Mouse (Mus musculus): ENCODE results near the gene Adk. TPM values are rescaled to one million over a fixed set of nuclear protein-coding genes. Genes with fewer than 3 reads are reported as not detected.

Adk gene
- polyA plus RNA-seq, 1 experiment from 2014 or later: 68.6 TPM

GRCm38 (mm10) chr14:21192749-21193148 is 140.4 kb downstream of the Adk start:
- Histone ChIP-seq H3K36me3 (no peaks in the 10 kb centered on the region), H3K4me2 (replicated peaks) (no peak overlapping the region), H3K4me1 (peaks cover 5% of the 10 kb centered on the region), H3K4me3 (no peak overlapping the region), H3K27ac (replicated peaks) (no peak overlapping the region), H3K9me3 (no peaks in the 10 kb centered on the region), H3K9ac (replicated peaks) (no peak overlapping the region), H3K27me3 (no peaks in the 10 kb centered on the region)
- no peak for ATAC-seq (replicated peaks)
- WGBS: 91% methylated on average over 3 of the region's 3 CpGs

GRCm38 (mm10) chr14:21194336-21194735 is 142.0 kb downstream of the Adk start:
- H3K4me1 ChIP-seq: peaks cover 5% of the 10 kb centered on the region
- H3K9me3 ChIP-seq: no peaks in the 10 kb centered on the region
- H3K27ac ChIP-seq (replicated peaks): no peak overlapping the region; the same call in 1 of the 2 replicates
- no peaks in the 10 kb centered on the region for H3K27me3 ChIP-seq
- H3K4me2 ChIP-seq (replicated peaks): no peak overlapping the region
- H3K9ac ChIP-seq (replicated peaks): no peak overlapping the region
- no peak for ATAC-seq (replicated peaks)
- H3K4me3 ChIP-seq: no peak overlapping the region
- WGBS: 49% methylated on average over 6 of the region's 6 CpGs
- H3K36me3 ChIP-seq: no peaks in the 10 kb centered on the region

GRCm38 (mm10) chr14:21200850-21201249 is 148.5 kb downstream of the Adk start:
- no peaks in the 10 kb centered on the region for H3K36me3 ChIP-seq
- WGBS: 91% methylated on average over 3 of the region's 3 CpGs
- H3K4me1 ChIP-seq: no peaks in the 10 kb centered on the region
- H3K27ac ChIP-seq (replicated peaks): no peak overlapping the region
- H3K4me3 ChIP-seq: no peak overlapping the region
- no peak overlapping the region for H3K4me2 ChIP-seq (replicated peaks)
- H3K27me3 ChIP-seq: no peaks in the 10 kb centered on the region
- H3K9ac ChIP-seq (replicated peaks): no peak overlapping the region
- H3K9me3 ChIP-seq: no peaks in the 10 kb centered on the region
- no peak for ATAC-seq (replicated peaks)

- H3K4me3 ChIP-seq: no peak overlapping the region
- H3K9me3 ChIP-seq: no peaks in the 10 kb centered on the region
- H3K9ac ChIP-seq (replicated peaks): no peak overlapping the region
- WGBS: 80% methylated on average over 4 of the region's 4 CpGs
- H3K36me3 ChIP-seq: no peaks in the 10 kb centered on the region
- no peak overlapping the region for H3K27ac ChIP-seq (replicated peaks)
- no peaks in the 10 kb centered on the region for H3K4me1 ChIP-seq
- ATAC-seq (replicated peaks): no peak
- H3K4me2 ChIP-seq (replicated peaks): no peak overlapping the region
- H3K27me3 ChIP-seq: no peaks in the 10 kb centered on the region
These were observed 154.1 kb downstream of the Adk start for GRCm38 (mm10) chr14:21206472-21206871.

- H3K4me2 ChIP-seq (replicated peaks): no peak overlapping the region
- no peak overlapping the region for H3K4me3 ChIP-seq
- no peak for ATAC-seq (replicated peaks)
- peak overlapping the region; percentile 76 for H3K27ac ChIP-seq (replicated peaks)
- H3K4me1 ChIP-seq: peaks cover 15% of the 10 kb centered on the region
- H3K36me3 ChIP-seq: no peaks in the 10 kb centered on the region
- WGBS: 75% methylated on average over 5 of the region's 5 CpGs
- H3K27me3 ChIP-seq: no peaks in the 10 kb centered on the region
- no peaks in the 10 kb centered on the region for H3K9me3 ChIP-seq
- H3K9ac ChIP-seq (replicated peaks): no peak overlapping the region
These were observed 169.3 kb downstream of the Adk start for GRCm38 (mm10) chr14:21221574-21222138.

- no peaks in the 10 kb centered on the region for H3K9me3 ChIP-seq
- no peak overlapping the region for H3K4me3 ChIP-seq
- ATAC-seq (replicated peaks): 0 out of 2 replicates have a peak, but pooled peaks have one; percentile 58
- H3K36me3 ChIP-seq: no peaks in the 10 kb centered on the region
- no peak overlapping the region for H3K4me2 ChIP-seq (replicated peaks)
- 33% methylated on average over 3 of the region's 3 CpGs for WGBS
- peaks cover 15% of the 10 kb centered on the region for H3K4me1 ChIP-seq
- H3K27ac ChIP-seq (replicated peaks): peak overlapping the region; percentile 76
- no peak overlapping the region for H3K9ac ChIP-seq (replicated peaks)
- H3K27me3 ChIP-seq: no peaks in the 10 kb centered on the region
These were observed 169.8 kb downstream of the Adk start for GRCm38 (mm10) chr14:21222206-21222605.

- Histone ChIP-seq H3K9ac (replicated peaks) (no peak overlapping the region), H3K9me3 (no peaks in the 10 kb centered on the region), H3K4me1 (peaks cover 15% of the 10 kb centered on the region), H3K27me3 (no peaks in the 10 kb centered on the region), H3K36me3 (no peaks in the 10 kb centered on the region), H3K27ac (replicated peaks) (peak overlapping the region; percentile 76; the same call in 1 of the 2 replicates), H3K4me3 (no peak overlapping the region), H3K4me2 (replicated peaks) (no peak overlapping the region)
- 87% methylated on average over 6 of the region's 6 CpGs for WGBS
- ATAC-seq (replicated peaks): no peak
These were observed 171.1 kb downstream of the Adk start for GRCm38 (mm10) chr14:21223456-21223855.

GRCm38 (mm10) chr14:21223971-21224635 is 171.7 kb downstream of the Adk start:
- Histone ChIP-seq H3K4me3 (no peak overlapping the region), H3K4me1 (peaks cover 15% of the 10 kb centered on the region), H3K4me2 (replicated peaks) (no peak overlapping the region), H3K9me3 (no peaks in the 10 kb centered on the region), H3K9ac (replicated peaks) (no peak overlapping the region), H3K27me3 (no peaks in the 10 kb centered on the region), H3K27ac (replicated peaks) (no peak overlapping the region), H3K36me3 (no peaks in the 10 kb centered on the region)
- 86% methylated on average over 3 of the region's 3 CpGs for WGBS
- no peak for ATAC-seq (replicated peaks)

GRCm38 (mm10) chr14:21237051-21237450 is 184.7 kb downstream of the Adk start:
- 92% methylated on average over 2 of the region's 2 CpGs for WGBS
- Histone ChIP-seq H3K4me3 (no peak overlapping the region), H3K27ac (replicated peaks) (no peak overlapping the region), H3K27me3 (no peaks in the 10 kb centered on the region), H3K4me1 (no peaks in the 10 kb centered on the region), H3K9ac (replicated peaks) (no peak overlapping the region), H3K4me2 (replicated peaks) (no peak overlapping the region), H3K36me3 (no peaks in the 10 kb centered on the region), H3K9me3 (no peaks in the 10 kb centered on the region)
- no peak for ATAC-seq (replicated peaks)

- Histone ChIP-seq H3K4me3 (no peak overlapping the region), H3K9me3 (no peaks in the 10 kb centered on the region), H3K9ac (replicated peaks) (no peak overlapping the region), H3K27ac (replicated peaks) (no peak overlapping the region), H3K4me2 (replicated peaks) (no peak overlapping the region), H3K36me3 (no peaks in the 10 kb centered on the region), H3K4me1 (no peaks in the 10 kb centered on the region), H3K27me3 (no peaks in the 10 kb centered on the region)
- 78% methylated on average over 5 of the region's 5 CpGs for WGBS
- no peak for ATAC-seq (replicated peaks)
These were observed 188.7 kb downstream of the Adk start for GRCm38 (mm10) chr14:21241105-21241504.

- Histone ChIP-seq H3K27me3 (no peaks in the 10 kb centered on the region), H3K4me3 (no peak overlapping the region), H3K9ac (replicated peaks) (0 out of 2 replicates have a peak overlapping the region, but pooled peaks have one; percentile 10), H3K27ac (replicated peaks) (peak overlapping the region; percentile 94), H3K4me1 (peaks cover 38% of the 10 kb centered on the region), H3K36me3 (no peaks in the 10 kb centered on the region), H3K4me2 (replicated peaks) (peak overlapping the region; percentile 6; the same call in 1 of the 2 replicates), H3K9me3 (no peaks in the 10 kb centered on the region)
- WGBS: 19% methylated on average over 5 of the region's 5 CpGs
- no peak for ATAC-seq (replicated peaks)
These were observed 199.0 kb downstream of the Adk start for GRCm38 (mm10) chr14:21251386-21251785.

- H3K4me2 ChIP-seq (replicated peaks): peak overlapping the region; percentile 28
- 3% methylated on average over 7 of the region's 7 CpGs for WGBS
- H3K4me1 ChIP-seq: peaks cover 38% of the 10 kb centered on the region
- ATAC-seq (replicated peaks): peak; percentile 93
- H3K27me3 ChIP-seq: no peaks in the 10 kb centered on the region
- H3K36me3 ChIP-seq: no peaks in the 10 kb centered on the region
- H3K4me3 ChIP-seq: no peak overlapping the region
- H3K9ac ChIP-seq (replicated peaks): no peak overlapping the region
- no peaks in the 10 kb centered on the region for H3K9me3 ChIP-seq
- peak overlapping the region; percentile 94 for H3K27ac ChIP-seq (replicated peaks)
These were observed 200.0 kb downstream of the Adk start for GRCm38 (mm10) chr14:21252326-21252886.
